24 mouse cellular contexts compared by ENCODE assay signal in the genomic region with DNA sequence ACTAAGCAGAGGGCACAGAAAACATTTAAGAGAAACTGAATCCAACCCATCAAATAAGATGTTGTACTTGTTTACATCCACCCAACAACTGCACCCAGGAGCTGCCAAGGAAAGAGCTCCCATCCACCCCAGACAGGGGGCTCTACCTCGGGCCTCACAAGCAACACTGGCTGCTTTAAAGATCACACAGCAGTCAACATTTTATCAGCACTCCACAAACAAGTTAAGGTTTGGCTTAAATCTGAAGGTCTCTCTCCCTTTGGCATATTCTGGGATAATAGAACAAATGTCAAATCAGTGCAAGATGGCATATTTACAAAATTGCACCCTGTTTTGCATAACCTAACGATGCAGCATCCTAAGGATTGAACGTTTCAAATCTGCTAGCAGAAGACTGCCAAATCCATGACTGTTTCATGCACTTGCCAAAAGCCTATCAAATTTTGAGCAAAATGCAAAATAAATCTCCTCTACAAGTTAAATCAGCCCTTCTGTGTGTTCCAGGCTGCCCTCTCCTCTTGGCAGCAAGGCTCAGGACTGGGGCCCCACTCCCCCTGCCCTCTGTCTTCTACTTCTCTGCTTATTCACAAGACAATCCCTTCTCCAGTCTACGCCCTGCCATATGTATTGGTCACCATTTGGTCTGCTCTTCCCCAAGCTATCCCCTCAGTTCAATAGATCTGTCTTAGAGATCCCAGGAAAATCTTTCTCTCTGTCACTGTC.
A peak's percentile ranks its signal among the peaks of the same experiment; 100 is the strongest.
DNase-seq lines count a peak whose midpoint lies in the region; ATAC-seq and TF ChIP-seq lines count a peak whose summit lies in the region.
"Had no signal": no experiment of that assay in that cellular context is flagged by ENCODE, and none has a peak within 500 bp of the region (broad histone marks: within the 10 kb centered on the region; RNA-seq: fewer than 3 reads in every experiment).

No protein-coding gene starts in this region.

- no peak overlapping the region for H3K4me3 ChIP-seq in forebrain, embryonic 13.5 days
- no peak overlapping the region for H3K4me3 ChIP-seq in forebrain, embryonic 11.5 days (ENCODE audit: low read depth, low read length)
- H3K4me3 ChIP-seq in layer of hippocampus, adult 2 months = no peak overlapping the region
- H3K4me3 ChIP-seq in cortical plate, adult 2 months (ENCODE audit: insufficient read depth, low read length) = no peak overlapping the region
- H3K4me3 ChIP-seq in heart, adult 2 months = no peak overlapping the region
- H3K4me3 ChIP-seq: embryonic facial prominence, embryonic 15.5 days; erythroblast, embryonic 14.5 days; heart, embryonic 15.5 days; hindbrain, embryonic 13.5 days had no signal

- 55% methylated on average over 4 of the region's 4 CpGs for whole genome bisulfite sequencing in forebrain, embryonic 13.5 days
- 79% methylated on average over 4 of the region's 4 CpGs for WGBS in forebrain, embryonic 11.5 days
- WGBS in heart, adult 2 months = 71% methylated on average over 4 of the region's 4 CpGs

- no peak for TF ChIP-seq CTCF in layer of hippocampus, adult 2 months (conservative IDR thresholded peaks at IDR 0.05)
- TF ChIP-seq CTCF in cortical plate, adult 2 months (IDR thresholded peaks at IDR 0.05; ENCODE audit: extremely low read depth, insufficient read depth, low read length) = no peak
- TF ChIP-seq CTCF in heart, adult 2 months (IDR thresholded peaks at IDR 0.05) = no peak

- H3K9me3 ChIP-seq in forebrain, embryonic 13.5 days (replicated peaks) = no peaks in the 10 kb centered on the region
- H3K9me3 ChIP-seq in forebrain, embryonic 11.5 days (ENCODE audit: control insufficient read depth, low read length) = no peaks in the 10 kb centered on the region
- H3K9me3 ChIP-seq: embryonic facial prominence, embryonic 15.5 days; heart, embryonic 15.5 days; hindbrain, embryonic 13.5 days had no signal

- no peak for TF ChIP-seq POLR2A in cortical plate, adult 2 months (IDR thresholded peaks at IDR 0.05; ENCODE audit: extremely low read depth, insufficient read depth, low read length)
- no peak for TF ChIP-seq POLR2A in heart, adult 2 months (IDR thresholded peaks at IDR 0.05; ENCODE audit: insufficient read depth, low read depth, low read length)

- no peak for DNase-seq in forebrain, embryonic 11.5 days (ENCODE audit: low spot score)
- peak in 1 of 2 experiments; percentile 54 for DNase-seq in layer of hippocampus, adult 2 months (ENCODE audit: low spot score in 2 of 2)
- no peak for DNase-seq in layer of hippocampus, adult 8-10 months (ENCODE audit: low spot score in 2 of 2)
- peak; percentile 65 for DNase-seq in NIH3T3 (ENCODE audit: low read depth)
- DNase-seq in heart, adult 2 months = no peak
- DNase-seq: adrenal gland, adult 2 months; adrenal gland, postnatal 25 days; cerebellum, adult 11 months; cerebellum, adult 8-10 months; cerebellum, postnatal 36 days; gastrocnemius, postnatal 10 days; heart, adult 18-20 months; heart, postnatal 14 days; kidney, adult 11 months had no signal

- H3K36me3 ChIP-seq in forebrain, embryonic 13.5 days (ENCODE audit: poor library complexity, severe bottlenecking) = no peaks in the 10 kb centered on the region
- H3K36me3 ChIP-seq in forebrain, embryonic 11.5 days (ENCODE audit: control insufficient read depth, insufficient read depth, low read length) = no peaks in the 10 kb centered on the region
- no peaks in the 10 kb centered on the region for H3K36me3 ChIP-seq in heart, adult 2 months (ENCODE audit: control insufficient read depth, insufficient read depth, low read length)
- H3K36me3 ChIP-seq: embryonic facial prominence, embryonic 15.5 days; heart, embryonic 15.5 days; hindbrain, embryonic 13.5 days had no signal

- TF ChIP-seq EP300 in heart, adult 2 months (IDR thresholded peaks at IDR 0.05; ENCODE audit: insufficient read depth, low read depth, low read length) = no peak

- no peaks in the 10 kb centered on the region for H3K79me2 ChIP-seq in heart, adult 2 months (replicated peaks; ENCODE audit: control insufficient read depth, insufficient read depth, low read length)

- H3K4me1 ChIP-seq in forebrain, embryonic 13.5 days = peaks cover 14% of the 10 kb centered on the region
- H3K4me1 ChIP-seq in forebrain, embryonic 11.5 days (replicated peaks; ENCODE audit: control insufficient read depth, insufficient read depth, low read length) = no peaks in the 10 kb centered on the region
- peaks cover 4% of the 10 kb centered on the region for H3K4me1 ChIP-seq in cortical plate, adult 2 months (ENCODE audit: control insufficient read depth, insufficient read depth, low read length)
- H3K4me1 ChIP-seq in heart, adult 2 months (ENCODE audit: control insufficient read depth, insufficient read depth, low read length) = no peaks in the 10 kb centered on the region
- H3K4me1 ChIP-seq: embryonic facial prominence, embryonic 15.5 days; heart, embryonic 15.5 days had no signal

- no peak overlapping the region for H3K9ac ChIP-seq in forebrain, embryonic 13.5 days
- no peak overlapping the region for H3K9ac ChIP-seq in forebrain, embryonic 11.5 days (ENCODE audit: low read length)
- H3K9ac ChIP-seq in heart, adult 2 months (ENCODE audit: low read depth, low read length) = no peak overlapping the region
- H3K9ac ChIP-seq: embryonic facial prominence, embryonic 15.5 days; heart, embryonic 15.5 days; hindbrain, embryonic 13.5 days had no signal

- no peaks in the 10 kb centered on the region for H3K27me3 ChIP-seq in forebrain, embryonic 13.5 days
- H3K27me3 ChIP-seq in forebrain, embryonic 11.5 days (ENCODE audit: control insufficient read depth, insufficient read depth, low read length) = no peaks in the 10 kb centered on the region
- H3K27me3 ChIP-seq in heart, adult 2 months (ENCODE audit: control insufficient read depth, insufficient read depth, low read length) = no peaks in the 10 kb centered on the region
- H3K27me3 ChIP-seq: embryonic facial prominence, embryonic 15.5 days; heart, embryonic 15.5 days; hindbrain, embryonic 13.5 days; Patski had no signal

- intact Hi-C loops in heart, adult 2 months (cut with DNase I) = no loop called here

- ATAC-seq in forebrain, embryonic 13.5 days = peak; percentile 68; the same call in 1 of the 2 replicates
- ATAC-seq in forebrain, embryonic 11.5 days (replicated peaks; ENCODE audit: low FRiP score) = no peak
- ATAC-seq in activated CD4-positive, CD25-positive, alpha-beta regulatory T cell, adult 4 months = no peak
- ATAC-seq: hindbrain, postnatal 0 days; Patski had no signal

- no peak overlapping the region for H3K4me2 ChIP-seq in forebrain, embryonic 13.5 days
- no peak overlapping the region for H3K4me2 ChIP-seq in forebrain, embryonic 11.5 days (ENCODE audit: low read depth, low read length, severe bottlenecking)
- H3K4me2 ChIP-seq: embryonic facial prominence, embryonic 15.5 days; heart, embryonic 11.5 days; heart, embryonic 15.5 days; hindbrain, embryonic 13.5 days had no signal

- H3K27ac ChIP-seq in forebrain, embryonic 13.5 days = peak overlapping the region; percentile 54
- no peak overlapping the region for H3K27ac ChIP-seq in forebrain, embryonic 11.5 days (ENCODE audit: low read depth, low read length)
- H3K27ac ChIP-seq in layer of hippocampus, adult 2 months = peak overlapping the region; percentile 66
- peak overlapping the region; percentile 84 for H3K27ac ChIP-seq in cortical plate, adult 2 months (ENCODE audit: insufficient read depth, low read length)
- no peak overlapping the region for H3K27ac ChIP-seq in heart, adult 2 months
- H3K27ac ChIP-seq: embryonic facial prominence, embryonic 15.5 days; heart, embryonic 15.5 days; hindbrain, embryonic 13.5 days; hindbrain, postnatal 0 days had no signal

Comparison
In these comparisons a context has a peak if more than half of its experiments do, and no peak if none do; other contexts are left out.
1. H3K27ac ChIP-seq: peak in forebrain, embryonic 13.5 days (single experiment), layer of hippocampus, adult 2 months (single experiment) and cortical plate, adult 2 months (single experiment); none in forebrain, embryonic 11.5 days (single experiment) and heart, adult 2 months (single experiment).